Mouse (Mus musculus) bone marrow macrophage, adult 2 months (primary cell): ENCODE data around the gene Dohh.

Source experiments
- CTCF ChIP-seq: IDR thresholded peaks from 2 replicates; pipeline ENCODE4 v1.5.1; 2012; ENCODE audit warnings: low read depth, mild to moderate bottlenecking, low read length, moderate library complexity
- POLR2A ChIP-seq: IDR thresholded peaks from 2 replicates; pipeline ENCODE4 v1.6.1; 2012; ENCODE audit warnings: mild to moderate bottlenecking, low read depth, low read length, borderline replicate concordance

DNA sequence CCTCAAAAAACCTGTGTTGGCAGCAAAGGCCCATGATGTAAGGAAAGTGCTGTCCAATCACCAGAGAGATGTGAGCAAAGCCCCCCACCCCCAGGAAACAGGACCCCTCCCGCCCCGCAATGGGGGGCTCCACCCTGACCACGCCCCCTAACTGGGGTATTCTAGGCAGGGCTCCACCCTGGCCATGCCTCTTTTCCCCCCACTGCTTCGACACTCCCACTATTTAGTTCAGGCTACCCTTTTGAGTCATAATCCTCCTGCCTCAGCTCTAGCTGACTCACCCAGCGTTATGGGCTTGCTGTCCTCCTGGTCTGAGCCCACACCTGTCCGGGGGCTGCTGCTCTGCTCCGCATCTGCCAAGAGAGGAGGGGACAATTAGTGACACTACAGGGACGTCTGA lies 25.1 kb downstream of the Dohh start:
- no peak for TF ChIP-seq CTCF
- no peak for TF ChIP-seq POLR2A
